Mouse (Mus musculus) thymus, adult 2 months (tissue): ENCODE data around the gene Lysmd2.

Experiments used
- CTCF ChIP-seq: fragments of 200-500 bp; IDR thresholded peaks from 2 replicates; pipeline ENCODE4 v1.5.1; 2012; ENCODE audit warnings: mild to moderate bottlenecking, control low read depth, low read length, moderate library complexity, borderline replicate concordance; ENCODE audit not compliant: control insufficient read depth, poor library complexity, insufficient read depth; ENCODE audit errors: extremely low read depth
- POLR2A ChIP-seq: fragments of 200-500 bp; IDR thresholded peaks from 2 replicates; pipeline ENCODE4 v1.6.1; 2012; ENCODE audit warnings: mild to moderate bottlenecking, low read length, control low read depth, moderate library complexity; ENCODE audit not compliant: control insufficient read depth, poor library complexity, insufficient read depth; ENCODE audit errors: extremely low read depth

DNA sequence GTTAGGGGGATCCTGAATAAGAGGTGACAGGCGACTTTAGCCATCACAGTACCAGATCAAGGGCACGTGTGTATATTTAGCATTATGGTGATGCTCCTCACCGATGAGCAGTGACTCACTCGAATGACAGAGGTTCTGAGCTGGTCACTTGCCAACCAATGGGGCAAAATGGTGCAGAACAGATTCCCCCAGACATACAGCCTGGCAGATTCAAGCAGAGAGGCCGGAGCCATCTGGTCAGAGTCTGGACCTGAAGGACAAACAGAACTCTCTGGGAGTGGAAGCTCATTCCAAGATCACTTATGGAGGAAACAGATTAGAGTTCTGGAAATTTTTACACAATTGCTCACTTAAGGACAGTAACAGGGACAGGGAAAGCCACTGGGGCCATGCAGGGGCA is 41.1 kb downstream of the Lysmd2 start:
- TF ChIP-seq CTCF (no peak), POLR2A (no peak)
